Mouse (Mus musculus) testis, adult 2 months (tissue): Measurements from ENCODE around the gene Rap2a.

Experiments
- CTCF ChIP-seq: fragments of 200-500 bp; IDR thresholded peaks from 2 replicates; pipeline ENCODE4 v1.5.1; 2012; ENCODE audit warnings: low read depth, mild to moderate bottlenecking, inconsistent platforms, low read length, moderate library complexity; ENCODE audit not compliant: control insufficient read depth, insufficient read depth, insufficient replicate concordance
- POLR2A ChIP-seq: fragments of 200-500 bp; IDR thresholded peaks from 2 replicates; pipeline ENCODE4 v1.6.1; 2012; ENCODE audit warnings: low read depth, mild to moderate bottlenecking, inconsistent platforms, low read length, moderate library complexity; ENCODE audit not compliant: control insufficient read depth

GRCm38 (mm10) chr14:120508566-120509365 is 30.5 kb downstream of the Rap2a start:
- no peak for TF ChIP-seq POLR2A
- no peak for TF ChIP-seq CTCF
